Mouse (Mus musculus) heart, adult 8-10 months (tissue): ENCODE results near the gene Tsr3. TPM values are rescaled to one million over a fixed set of nuclear protein-coding genes. Genes with fewer than 3 reads are reported as not detected.

Experiments
- DNase-seq: peaks from one replicate; pipeline ENCODE4 v3.0.0; 2022; ENCODE audit warnings: low spot score
- total RNA-seq, 4 experiments: library from RNA; stranded (reverse); gene quantifications; 2 replicates each; pipeline ENCODE4 v1.2.4; 2022

The Tsr3 gene
- total RNA-seq, 4 experiments from 2014 or later = 6.2 to 10.5 (median 8.2) TPM

DNA sequence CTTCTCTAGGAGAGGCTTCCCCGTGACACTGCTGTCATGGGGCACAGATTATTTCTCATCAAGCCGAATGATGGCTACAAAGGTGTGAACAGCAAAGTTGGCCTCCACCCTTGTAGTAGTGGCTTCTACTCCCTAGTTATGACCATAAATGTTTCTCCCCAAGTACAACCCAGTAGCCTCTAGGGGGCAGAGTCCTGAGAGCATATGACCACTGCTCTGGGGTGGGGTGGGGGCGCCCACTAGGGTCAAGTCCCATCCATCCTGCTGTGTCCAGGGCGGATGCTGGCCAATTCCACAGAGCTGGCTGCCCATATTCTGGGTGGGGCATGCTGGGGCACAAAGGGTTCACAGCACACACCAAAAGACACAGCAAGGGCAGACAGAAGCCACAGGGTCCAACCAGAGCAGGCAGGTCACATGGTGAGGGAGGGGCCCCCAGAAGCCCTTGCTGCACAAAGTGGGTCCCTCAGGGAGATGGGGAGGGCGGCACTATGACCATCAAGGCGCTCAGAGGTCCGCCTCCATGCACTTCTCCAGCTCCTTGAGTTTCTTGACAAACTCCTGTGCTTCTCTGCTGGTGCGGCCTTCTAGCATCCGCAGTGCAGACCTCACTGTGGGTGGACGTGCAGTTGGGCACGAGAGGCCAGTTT is 3.3 kb downstream of the Tsr3 start:
- no peak for DNase-seq

GRCm38 (mm10) chr17:25244239-25244638 is 4.3 kb downstream of the Tsr3 start:
- DNase-seq = no peak

DNA sequence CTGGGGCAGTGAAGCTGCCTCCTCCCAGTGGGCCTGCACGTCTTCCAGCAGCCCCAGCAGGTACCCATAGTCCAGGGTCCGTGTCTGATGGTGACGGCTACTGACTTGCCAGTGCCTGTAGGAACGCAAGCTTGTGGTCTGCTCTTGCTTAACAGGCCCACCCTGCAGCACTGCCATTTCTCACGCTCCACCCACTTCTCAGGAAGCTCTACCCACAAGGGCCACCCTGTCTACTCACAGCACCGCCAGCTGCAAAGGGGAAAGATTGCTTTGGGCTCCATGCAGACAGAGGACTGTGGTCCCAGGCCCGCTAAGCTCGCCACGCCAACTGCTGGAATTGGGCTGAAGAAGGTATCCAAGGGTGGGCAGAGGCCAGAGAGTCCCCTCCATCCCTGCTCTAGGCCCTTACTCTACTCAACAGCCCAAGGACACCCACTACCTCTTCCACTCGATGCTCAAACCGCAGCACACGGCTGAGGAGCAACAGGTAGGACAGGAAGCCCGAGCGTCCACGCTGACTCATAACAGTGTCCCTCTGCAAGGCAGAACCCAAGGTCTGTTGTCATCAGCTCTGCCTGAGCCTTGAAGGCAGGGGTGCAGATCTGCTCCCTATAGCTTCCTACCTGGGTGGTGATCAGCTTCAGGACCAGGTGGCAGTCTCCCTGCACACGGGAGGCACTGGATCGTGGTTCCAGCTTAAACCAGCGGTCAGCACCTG is 8.2 kb downstream of the Tsr3 start:
- DNase-seq = no peak

- DNase-seq = no peak
These were observed 10.3 kb downstream of the Tsr3 start for GRCm38 (mm10) chr17:25250181-25250835.

DNA sequence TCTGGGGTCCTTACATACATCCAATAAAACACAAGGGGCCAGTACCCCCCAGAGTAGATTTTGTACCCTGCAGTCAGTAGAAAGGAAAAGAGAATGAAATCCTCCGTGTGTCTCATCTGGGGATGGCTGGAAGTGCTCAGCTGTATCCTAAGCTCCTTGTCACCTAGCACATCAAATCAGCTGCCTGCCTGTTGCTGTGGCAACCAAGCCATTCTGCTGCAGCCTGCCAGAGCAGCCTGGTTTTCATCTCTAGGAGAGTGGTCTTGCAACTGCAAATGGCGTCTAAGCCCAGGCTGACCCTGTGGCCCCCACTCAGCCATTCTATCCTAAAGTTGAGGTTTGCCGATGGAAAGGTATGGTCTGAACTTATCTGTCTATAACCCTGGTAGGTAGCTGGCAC is 12.7 kb downstream of the Tsr3 start:
- DNase-seq = no peak

DNA sequence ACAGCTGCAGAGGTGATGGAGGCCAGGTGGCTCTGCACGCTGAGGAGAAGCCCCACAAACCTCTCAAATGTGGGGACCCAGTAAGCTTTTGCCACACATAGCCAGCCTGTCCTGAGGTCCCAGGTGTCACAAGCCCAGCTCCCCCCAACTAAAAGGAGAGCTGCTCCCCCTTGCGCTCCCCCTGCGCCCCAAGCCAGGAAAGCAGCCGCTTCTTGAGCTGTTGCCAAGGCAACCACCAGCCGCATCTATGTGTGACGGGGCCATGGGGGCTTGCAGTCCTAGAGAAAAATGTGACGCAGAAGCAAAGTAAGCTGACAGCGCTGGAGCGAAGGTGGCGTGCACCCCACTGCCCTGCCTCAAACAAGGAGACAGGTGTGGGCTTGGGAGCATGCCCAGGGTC is 13.8 kb downstream of the Tsr3 start:
- no peak for DNase-seq

- DNase-seq = no peak
These were observed 15.1 kb downstream of the Tsr3 start for GRCm38 (mm10) chr17:25255110-25255509.

GRCm38 (mm10) chr17:25256140-25256754 is 16.3 kb downstream of the Tsr3 start, which contains the start of gene Baiap3:
Baiap3 (minus strand) TSS chr17:25256364.
- no peak for DNase-seq

GRCm38 (mm10) chr17:25257804-25258261 is 17.9 kb downstream of the Tsr3 start:
- DNase-seq = no peak

DNA sequence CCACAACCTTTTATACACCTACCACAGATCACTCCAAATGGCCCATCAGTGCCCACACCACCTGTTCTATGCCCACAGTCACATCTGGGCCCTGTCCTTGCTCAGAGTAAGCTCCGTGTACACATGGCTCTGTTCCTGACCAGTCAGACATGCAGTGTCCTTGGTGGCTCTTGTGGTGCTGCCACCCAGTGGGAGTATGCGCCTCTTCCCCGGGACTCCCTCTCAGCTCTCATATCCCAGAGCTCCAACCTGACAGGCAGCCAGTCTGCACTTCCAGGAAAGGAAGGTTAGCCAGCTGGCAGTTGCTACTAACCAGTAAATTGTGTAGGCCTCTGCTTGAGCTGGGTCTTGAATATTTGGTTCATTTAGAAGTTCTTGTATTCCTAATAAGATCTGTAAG is 24.5 kb downstream of the Tsr3 start:
- peak; percentile 51 for DNase-seq

GRCm38 (mm10) chr17:25270795-25271335 is 30.9 kb downstream of the Tsr3 start:
- DNase-seq = no peak

DNA sequence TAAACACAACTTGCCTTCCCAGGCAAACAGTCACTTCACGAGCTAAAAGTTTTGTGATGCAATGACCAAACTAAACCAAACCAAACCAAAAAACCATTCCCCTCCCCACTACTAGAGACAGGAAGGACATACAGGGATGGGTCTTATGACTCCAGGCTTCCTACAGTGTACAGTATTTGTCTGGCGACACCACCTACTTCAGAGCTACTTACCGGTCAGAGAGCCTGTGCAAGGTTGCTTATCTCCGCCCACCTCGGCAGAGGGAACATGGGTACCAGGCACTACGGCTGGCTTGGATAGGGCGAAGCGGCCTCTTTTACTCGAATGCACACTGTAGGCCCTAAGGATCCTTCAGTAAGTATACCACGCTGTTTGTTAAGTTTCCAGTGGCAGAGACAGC is 32.4 kb downstream of the Tsr3 start:
- no peak for DNase-seq

- DNase-seq = peak; percentile 20
These were observed 33.2 kb downstream of the Tsr3 start for GRCm38 (mm10) chr17:25272951-25273705.

DNA sequence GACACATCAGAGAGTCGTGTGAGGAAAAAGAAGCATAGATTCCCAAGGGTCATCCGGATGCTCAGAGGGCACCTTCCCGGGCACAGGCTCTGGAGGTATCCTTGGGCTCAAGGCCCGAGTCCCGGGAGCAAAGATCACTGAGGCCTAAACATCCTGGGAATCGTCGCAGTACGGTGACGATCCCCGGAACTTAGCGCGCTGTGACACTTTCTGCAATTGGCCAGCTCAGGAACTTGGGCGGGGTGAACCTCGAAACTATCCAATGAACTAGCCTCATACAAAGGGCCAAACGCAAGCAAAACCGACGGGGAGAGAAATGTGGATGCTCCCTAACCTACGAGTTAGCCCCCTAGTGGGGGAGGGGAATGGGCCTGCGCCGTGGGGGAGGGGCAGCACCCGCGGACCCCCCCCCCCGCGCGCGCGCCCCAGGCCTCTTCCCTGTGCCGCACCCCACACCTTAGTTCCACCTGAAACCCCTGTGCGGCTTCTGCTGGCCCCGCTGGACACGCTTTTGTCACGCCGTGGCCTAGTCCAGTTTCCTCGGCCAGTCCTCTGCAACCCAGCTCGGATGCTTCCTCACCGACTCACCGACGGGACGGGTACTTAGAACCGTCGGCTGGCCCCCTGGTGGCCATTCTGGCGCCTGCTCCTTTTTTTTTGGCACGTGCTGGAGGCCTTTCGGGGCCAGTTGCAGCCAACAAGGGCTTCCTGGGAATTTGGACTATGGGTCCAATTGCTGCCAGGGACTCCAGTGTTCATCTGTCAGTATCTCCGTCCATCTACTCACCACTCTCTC is 33.9 kb downstream of the Tsr3 start:
- peak; percentile 99 for DNase-seq

DNA sequence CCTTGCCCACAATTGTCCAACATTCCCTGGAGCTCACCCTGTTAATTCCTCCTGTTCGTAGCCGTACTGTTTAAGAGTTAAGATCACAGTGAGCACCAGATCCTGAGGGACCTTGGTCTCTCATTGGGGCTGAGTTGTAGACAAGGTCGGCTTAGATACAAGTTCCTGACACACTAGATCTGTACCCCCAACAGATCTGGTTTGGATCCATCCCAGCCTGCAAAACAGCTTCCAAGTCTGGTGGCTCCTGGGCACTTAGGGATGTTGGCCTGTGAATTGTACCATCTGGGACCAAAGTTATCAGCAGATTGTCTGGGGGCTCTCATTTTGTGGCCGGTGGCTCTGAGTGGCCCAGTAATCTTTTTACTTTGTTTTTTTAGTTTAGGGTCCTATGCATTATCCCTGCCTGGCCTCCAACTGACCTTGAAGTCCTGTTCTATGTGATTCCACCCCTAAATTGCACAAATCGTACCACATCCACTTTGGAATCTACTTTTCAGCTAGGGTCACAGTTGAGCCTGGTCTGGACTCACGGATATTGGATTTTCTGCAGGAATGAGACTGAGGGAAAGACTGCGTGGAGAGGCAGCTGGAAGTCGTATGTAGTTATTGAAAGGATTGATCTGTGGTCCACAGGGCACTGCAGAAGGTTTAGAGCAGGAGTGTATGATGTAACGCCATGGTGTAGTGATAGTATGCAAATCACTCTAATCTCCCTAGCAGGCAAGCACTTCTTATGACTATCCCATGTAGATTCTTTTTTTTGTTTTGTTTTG is 34.8 kb downstream of the Tsr3 start, which contains the start of gene Ube2i:
Gene Ube2i (minus strand): TSS at position 52 of the 776 bp plus-strand sequence.
- DNase-seq = no peak

GRCm38 (mm10) chr17:25275833-25276232 is 35.9 kb downstream of the Tsr3 start:
- DNase-seq = no peak

- peak; percentile 51 for DNase-seq
These were observed 42.2 kb downstream of the Tsr3 start for GRCm38 (mm10) chr17:25282133-25282532.

GRCm38 (mm10) chr17:25285033-25285432 is 45.1 kb downstream of the Tsr3 start:
- peak; percentile 67 for DNase-seq

DNA sequence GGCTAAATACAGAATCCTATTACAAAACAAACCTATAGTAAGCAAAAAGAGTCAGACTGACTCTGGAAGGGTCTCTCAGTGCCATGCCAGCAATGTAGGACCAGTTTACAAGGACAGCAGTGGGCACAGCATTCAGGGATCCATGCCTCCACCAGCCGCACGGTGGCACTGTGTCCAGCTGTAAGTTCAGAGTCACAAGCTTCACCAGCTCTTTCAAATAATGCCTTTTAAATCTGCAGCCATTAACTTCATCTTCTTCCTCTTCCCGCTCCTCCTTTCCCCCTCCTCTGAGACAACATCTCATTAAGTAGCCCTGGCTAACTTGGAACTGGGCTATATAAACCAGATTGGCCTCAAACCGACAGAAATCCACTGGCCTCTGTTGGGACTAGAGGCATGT is 48.9 kb downstream of the Tsr3 start:
- DNase-seq = no peak
